Mouse (Mus musculus) hindbrain, embryonic 12.5 days (tissue): ENCODE measurements at regions not wholly inside any gene's neighbourhood (a gene's known extent, or its start where the extent isn't known, plus 50 kb on each side); places are given as distances from the start of the nearest gene placed in this dataset.

Experiments
- ATAC-seq: fragments of 200-750 bp; cut with Nextera tagmentation; 2 replicates; pipeline ENCODE4 v1.8.0; 2017; ENCODE audit warnings: moderate TSS enrichment; ENCODE audit not compliant: low FRiP score
- H3K27ac ChIP-seq: fragments of 300-500 bp; sonication (generic); 2 replicates; pipeline ENCODE4 v1.5.1; 2016; ENCODE audit warnings: mild to moderate bottlenecking
- H3K27me3 ChIP-seq: fragments of 300-500 bp; sonication (generic); 2 replicates; pipeline ENCODE4 v1.6.1; 2016; ENCODE audit warnings: mild to moderate bottlenecking
- H3K36me3 ChIP-seq: fragments of 300-500 bp; sonication (generic); 2 replicates; pipeline ENCODE4 v1.6.1; 2016; ENCODE audit warnings: mild to moderate bottlenecking
- H3K4me1 ChIP-seq: fragments of 300-500 bp; sonication (generic); 2 replicates; pipeline ENCODE4 v1.6.1; 2016
- H3K4me2 ChIP-seq: fragments of 300-500 bp; sonication (generic); replicated peaks from 2 replicates; pipeline ENCODE4 v1.6.1; 2016; ENCODE audit warnings: mild to moderate bottlenecking
- H3K4me3 ChIP-seq: fragments of 300-500 bp; sonication (generic); 2 replicates; pipeline ENCODE4 v1.5.1; 2016; ENCODE audit warnings: mild to moderate bottlenecking
- H3K9ac ChIP-seq: fragments of 300-500 bp; sonication (generic); 2 replicates; pipeline ENCODE4 v1.6.1; 2016; ENCODE audit warnings: mild to moderate bottlenecking, moderate library complexity
- H3K9me3 ChIP-seq: fragments of 300-500 bp; sonication (generic); replicated peaks from 2 replicates; pipeline ENCODE4 v1.6.1; 2016; ENCODE audit warnings: mild to moderate bottlenecking
- WGBS: fragments of 180-500 bp; shearing (Covaris S2); methylation state at CpG from one replicate; pipeline ENCODE4 v1.1.7; 2016; 5-methylcytosine and 5-hydroxymethylcytosine counted together

- no peak overlapping the region for H3K27ac ChIP-seq
These were observed 69.6 kb upstream of the Cdkn2b start for GRCm38 (mm10) chr4:89380330-89380945.

GRCm38 (mm10) chr4:89379622-89380329 lies 68.9 kb upstream of the Cdkn2b start:
- no peak for ATAC-seq
- Histone ChIP-seq H3K27me3 (no peaks in the 10 kb centered on the region), H3K9ac (no peak overlapping the region), H3K27ac (no peak overlapping the region), H3K36me3 (no peaks in the 10 kb centered on the region), H3K9me3 (no peaks in the 10 kb centered on the region), H3K4me3 (no peak overlapping the region), H3K4me2 (no peak overlapping the region), H3K4me1 (no peaks in the 10 kb centered on the region)
- 90% methylated on average over 6 of the region's 6 CpGs for WGBS

More at GRCm38 (mm10) chr4:89380330-89380945, 69.6 kb upstream of the Cdkn2b start:
- Histone ChIP-seq H3K4me2 (no peak overlapping the region), H3K4me3 (no peak overlapping the region), H3K27me3 (no peaks in the 10 kb centered on the region), H3K9ac (no peak overlapping the region), H3K36me3 (no peaks in the 10 kb centered on the region), H3K9me3 (no peaks in the 10 kb centered on the region), H3K4me1 (no peaks in the 10 kb centered on the region)
- no peak for ATAC-seq
- WGBS = 89% methylated on average over 8 of the region's 8 CpGs

GRCm38 (mm10) chr4:89372631-89373030 lies 61.8 kb upstream of the Cdkn2b start:
- Histone ChIP-seq H3K9ac (no peak overlapping the region), H3K4me3 (no peak overlapping the region), H3K36me3 (no peaks in the 10 kb centered on the region), H3K4me1 (no peaks in the 10 kb centered on the region), H3K4me2 (no peak overlapping the region), H3K27ac (no peak overlapping the region), H3K27me3 (no peaks in the 10 kb centered on the region), H3K9me3 (no peaks in the 10 kb centered on the region)
- no peak for ATAC-seq
- 87% methylated on average over 6 of the region's 6 CpGs for WGBS

GRCm38 (mm10) chr4:89368850-89369524 lies 58.1 kb upstream of the Cdkn2b start:
- Histone ChIP-seq H3K4me2 (no peak overlapping the region), H3K27ac (no peak overlapping the region), H3K9me3 (no peaks in the 10 kb centered on the region), H3K36me3 (no peaks in the 10 kb centered on the region), H3K4me3 (no peak overlapping the region), H3K4me1 (no peaks in the 10 kb centered on the region), H3K9ac (no peak overlapping the region), H3K27me3 (no peaks in the 10 kb centered on the region)
- ATAC-seq = no peak
- WGBS = 85% methylated on average over 12 of the region's 12 CpGs

GRCm38 (mm10) chr4:89366581-89367141 lies 55.8 kb upstream of the Cdkn2b start:
- H3K4me2 ChIP-seq = no peak overlapping the region
- WGBS = 44% methylated on average over 10 of the region's 10 CpGs
- H3K4me3 ChIP-seq = no peak overlapping the region
- no peaks in the 10 kb centered on the region for H3K4me1 ChIP-seq
- no peak overlapping the region for H3K27ac ChIP-seq
- H3K9ac ChIP-seq = no peak overlapping the region
- no peaks in the 10 kb centered on the region for H3K27me3 ChIP-seq
- ATAC-seq = no peak
- no peaks in the 10 kb centered on the region for H3K9me3 ChIP-seq
- no peaks in the 10 kb centered on the region for H3K36me3 ChIP-seq

- ATAC-seq = no peak
- Histone ChIP-seq H3K36me3 (no peaks in the 10 kb centered on the region), H3K4me3 (no peak overlapping the region), H3K27me3 (no peaks in the 10 kb centered on the region), H3K4me1 (no peaks in the 10 kb centered on the region), H3K9ac (no peak overlapping the region), H3K9me3 (no peaks in the 10 kb centered on the region), H3K27ac (no peak overlapping the region), H3K4me2 (no peak overlapping the region)
- 41% methylated on average over 5 of the region's 5 CpGs for WGBS
These were observed 55.0 kb upstream of the Cdkn2b start for GRCm38 (mm10) chr4:89365875-89366274.

- no peaks in the 10 kb centered on the region for H3K27me3 ChIP-seq
- no peak for ATAC-seq
- H3K9me3 ChIP-seq = no peaks in the 10 kb centered on the region
- H3K36me3 ChIP-seq = no peaks in the 10 kb centered on the region
- H3K9ac ChIP-seq = no peak overlapping the region
- H3K4me3 ChIP-seq = no peak overlapping the region
- no peaks in the 10 kb centered on the region for H3K4me1 ChIP-seq
- H3K27ac ChIP-seq = no peak overlapping the region
- 74% methylated on average over 2 of the region's 2 CpGs for WGBS
- H3K4me2 ChIP-seq = no peak overlapping the region
These were observed 52.4 kb upstream of the Cdkn2b start for GRCm38 (mm10) chr4:89363150-89363683.

GRCm38 (mm10) chr4:89362650-89363049 lies 51.8 kb upstream of the Cdkn2b start:
- no peaks in the 10 kb centered on the region for H3K4me1 ChIP-seq
- no peak for ATAC-seq
- H3K9ac ChIP-seq = no peak overlapping the region
- no peaks in the 10 kb centered on the region for H3K27me3 ChIP-seq
- H3K27ac ChIP-seq = no peak overlapping the region
- H3K9me3 ChIP-seq = no peaks in the 10 kb centered on the region
- H3K36me3 ChIP-seq = no peaks in the 10 kb centered on the region
- no peak overlapping the region for H3K4me3 ChIP-seq
- no peak overlapping the region for H3K4me2 ChIP-seq
- 63% methylated on average over 3 of the region's 3 CpGs for WGBS

GRCm38 (mm10) chr4:89361316-89361715 lies 50.5 kb upstream of the Cdkn2b start:
- H3K9ac ChIP-seq = no peak overlapping the region
- no peaks in the 10 kb centered on the region for H3K9me3 ChIP-seq
- no peaks in the 10 kb centered on the region for H3K36me3 ChIP-seq
- no peaks in the 10 kb centered on the region for H3K27me3 ChIP-seq
- no peaks in the 10 kb centered on the region for H3K4me1 ChIP-seq
- H3K4me3 ChIP-seq = no peak overlapping the region
- H3K27ac ChIP-seq = no peak overlapping the region
- no peak overlapping the region for H3K4me2 ChIP-seq
- WGBS = 86% methylated on average over 7 of the region's 7 CpGs
- no peak for ATAC-seq
